Mouse (Mus musculus): Measurements from ENCODE around the gene Hivep3.

Gene Hivep3

DNA sequence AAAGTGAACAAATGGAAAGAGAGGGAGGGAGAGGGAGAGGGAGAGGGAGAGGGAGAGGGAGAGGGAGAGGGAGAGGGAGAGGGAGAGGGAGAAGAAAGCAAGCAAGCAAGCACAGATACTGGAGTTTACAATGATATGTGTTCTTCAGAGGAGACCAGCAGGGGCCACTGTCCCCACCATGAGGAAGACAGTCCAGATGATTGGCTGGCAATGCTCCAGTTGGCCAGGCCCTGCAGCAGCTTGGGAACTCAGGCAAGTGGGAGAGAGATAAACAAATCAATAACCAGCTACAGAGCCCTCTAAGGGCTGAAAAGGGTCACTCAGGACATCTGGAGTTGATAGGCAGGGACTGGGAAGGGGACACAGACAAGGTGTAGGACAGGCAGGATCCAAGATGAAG, 169.7 kb downstream of the Hivep3 start:
- no peak for DNase-seq (ENCODE audit: low read depth, low spot score)

GRCm38 (mm10) chr4:119903806-119904205, 170.2 kb downstream of the Hivep3 start:
- DNase-seq (ENCODE audit: low read depth, low spot score): no peak

GRCm38 (mm10) chr4:119904296-119904695, 170.7 kb downstream of the Hivep3 start:
- no peak for DNase-seq (ENCODE audit: low read depth, low spot score)

DNA sequence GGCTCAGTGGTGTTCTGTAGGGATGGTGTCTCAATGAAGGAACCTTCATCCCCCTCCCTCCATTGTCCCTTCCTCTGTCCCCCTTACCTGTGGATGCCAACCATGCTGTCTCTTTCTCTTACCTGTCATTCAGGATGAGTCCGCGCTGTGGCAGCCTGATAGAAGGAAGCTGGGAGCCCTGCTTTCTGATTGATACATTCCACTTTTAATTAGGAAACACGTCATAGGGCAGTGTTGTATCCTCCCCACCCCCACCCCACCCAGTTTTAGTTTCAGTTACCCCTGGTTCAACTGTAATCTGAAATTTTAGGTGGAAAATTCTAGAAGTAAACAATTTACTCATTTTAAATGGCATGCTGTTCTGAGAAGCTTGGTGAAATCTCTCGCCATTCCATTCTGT, 173.5 kb downstream of the Hivep3 start:
- no peak for DNase-seq (ENCODE audit: low read depth, low spot score)

DNA sequence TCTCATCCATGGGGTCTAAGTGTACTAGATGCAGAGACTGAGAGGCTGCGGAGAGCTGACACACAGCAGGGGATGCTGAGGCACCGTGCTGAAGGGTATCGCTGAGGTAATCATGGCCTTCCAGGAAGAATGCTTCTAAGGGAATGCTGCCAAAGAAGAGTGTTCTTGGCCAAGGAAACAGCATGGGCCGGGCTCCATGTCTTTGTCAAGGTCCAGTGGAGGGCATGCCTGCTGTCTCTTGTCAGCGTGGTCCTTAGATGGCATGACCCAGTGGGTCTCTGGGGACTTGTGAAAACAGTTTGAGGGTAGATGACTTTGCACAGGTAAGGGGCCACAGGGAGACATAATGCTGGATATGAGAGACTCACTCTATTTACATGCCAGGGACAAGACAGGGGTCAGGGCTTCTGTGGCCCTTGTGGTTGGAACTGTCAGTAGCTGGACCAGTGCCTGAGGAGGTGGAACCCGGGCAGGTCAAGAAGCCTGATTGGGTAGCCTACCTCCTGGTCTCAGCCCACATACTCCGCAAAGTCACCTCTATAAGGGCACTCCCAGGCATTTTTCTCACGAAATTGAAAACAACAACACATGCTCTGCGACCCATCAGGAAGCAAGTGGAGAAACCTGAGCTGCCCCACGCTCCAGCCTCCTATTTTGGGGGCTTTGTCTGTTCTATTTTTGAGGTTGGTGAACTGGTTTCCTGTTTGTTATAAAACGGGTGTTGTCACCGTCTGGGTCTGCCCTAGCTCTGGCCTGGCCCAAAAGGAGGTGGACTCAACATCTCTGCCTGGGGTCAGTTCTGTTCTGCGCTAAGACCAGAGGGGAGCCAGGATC, 177.7 kb downstream of the Hivep3 start:
- no peak for DNase-seq (ENCODE audit: low read depth, low spot score)

- no peak for DNase-seq (ENCODE audit: low read depth, low spot score)
Measured at GRCm38 (mm10) chr4:119912216-119912615, 178.6 kb downstream of the Hivep3 start.

DNA sequence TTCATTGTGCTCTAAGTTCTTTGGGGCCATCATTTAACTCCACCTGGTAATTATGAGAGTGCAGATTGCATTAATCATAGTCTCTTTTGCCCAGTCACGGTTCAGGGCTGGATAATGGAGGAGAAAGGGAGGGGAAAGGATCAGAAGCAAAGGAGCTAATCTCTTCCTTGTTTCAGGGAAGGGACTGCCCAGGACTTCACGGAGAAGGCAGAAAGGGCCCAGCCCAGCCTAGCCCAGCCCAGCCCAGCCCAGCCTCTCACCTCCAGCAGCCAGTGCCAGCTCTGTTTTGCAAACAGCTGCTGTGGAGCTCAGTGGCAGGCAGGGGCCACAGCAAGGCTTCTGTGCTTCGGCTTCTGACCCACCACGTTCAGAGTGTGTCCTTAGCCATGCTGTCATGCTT, 180.6 kb downstream of the Hivep3 start:
- DNase-seq (ENCODE audit: low read depth, low spot score): no peak

GRCm38 (mm10) chr4:119915069-119915468, 181.5 kb downstream of the Hivep3 start:
- DNase-seq (ENCODE audit: low read depth, low spot score): no peak

DNA sequence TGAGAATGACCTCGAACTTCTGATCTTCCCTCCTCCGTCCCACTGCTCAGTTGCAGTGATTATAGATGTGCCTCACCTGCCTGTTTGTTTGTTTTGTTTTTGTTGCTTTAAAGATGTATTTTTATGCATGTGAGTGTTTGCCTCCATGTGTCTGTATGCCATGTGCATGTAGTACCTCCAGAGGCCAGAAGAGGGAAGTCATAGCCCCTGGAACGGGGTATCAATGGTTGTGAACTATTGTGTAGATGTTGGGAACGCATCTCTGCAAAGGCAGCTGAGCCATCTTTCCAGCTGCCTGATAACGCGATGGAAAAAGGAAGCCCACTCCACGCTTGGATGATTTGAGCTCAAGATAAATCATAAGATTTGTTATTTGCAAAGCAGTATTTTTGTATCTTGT, 183.9 kb downstream of the Hivep3 start:
- no peak for DNase-seq (ENCODE audit: low read depth, low spot score)

- DNase-seq (ENCODE audit: low read depth, low spot score): no peak
Measured at GRCm38 (mm10) chr4:119919349-119919748, 185.8 kb downstream of the Hivep3 start.

DNA sequence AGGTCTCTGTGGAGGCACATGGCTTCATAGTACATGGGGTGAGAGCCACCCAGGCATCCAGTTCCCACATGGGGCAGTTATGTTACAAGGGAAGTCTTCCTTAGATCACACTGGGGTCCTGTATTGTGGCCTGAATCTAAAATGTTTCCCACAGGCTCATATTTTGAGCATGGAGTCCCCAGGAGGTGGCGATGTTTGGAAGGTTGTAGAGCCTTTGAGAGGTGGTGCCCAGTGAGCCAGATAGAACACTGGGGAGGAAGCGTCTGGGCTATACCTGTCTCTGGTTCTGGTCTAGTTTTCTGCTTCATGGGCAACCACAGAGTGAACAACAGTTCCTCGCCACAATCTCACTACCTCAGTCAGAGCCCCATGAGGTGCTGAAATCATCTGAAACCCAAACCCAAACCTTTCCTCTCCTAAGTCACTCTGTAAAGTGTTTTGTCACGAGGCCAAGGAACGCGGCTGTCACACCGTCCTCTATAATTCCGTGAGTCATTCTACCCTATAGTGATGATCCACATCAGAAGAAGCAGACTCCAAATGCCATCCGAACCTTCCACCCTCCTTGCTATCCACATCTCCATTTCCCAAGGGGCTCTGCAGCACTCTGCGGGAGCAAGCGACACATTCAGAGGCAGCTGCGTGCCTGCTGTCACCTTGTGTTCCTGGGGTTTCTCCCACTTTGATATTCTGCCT, 187.6 kb downstream of the Hivep3 start:
- no peak for DNase-seq (ENCODE audit: low read depth, low spot score)

DNA sequence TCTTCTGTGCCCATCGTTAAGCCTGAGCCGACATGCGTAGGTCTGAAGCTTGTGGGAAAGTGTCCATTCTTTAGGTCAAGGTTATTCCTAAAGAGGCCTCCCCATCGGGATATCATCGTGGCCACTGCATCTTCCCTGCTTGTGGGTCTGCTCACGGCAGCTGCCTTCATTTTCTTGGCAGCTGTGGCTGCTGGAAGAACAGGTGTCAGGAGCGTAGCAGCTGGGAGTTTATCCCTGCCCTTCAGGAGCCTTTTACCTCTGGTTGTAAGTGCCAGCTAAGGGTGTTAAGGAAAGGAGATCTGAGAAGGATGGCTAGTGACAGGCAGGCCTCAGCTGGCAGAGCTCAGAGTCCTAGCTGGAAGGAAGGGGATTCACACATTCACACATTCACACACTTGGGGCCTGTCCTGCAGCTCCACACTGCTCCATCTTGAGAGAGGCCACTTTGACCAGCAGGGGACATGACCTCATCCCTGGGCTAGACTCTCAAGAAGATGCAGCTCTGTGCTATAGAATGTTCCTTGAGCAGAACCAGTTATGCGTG, 188.2 kb downstream of the Hivep3 start:
- DNase-seq (ENCODE audit: low read depth, low spot score): no peak

GRCm38 (mm10) chr4:119922945-119923344, 189.4 kb downstream of the Hivep3 start:
- no peak for DNase-seq (ENCODE audit: low read depth, low spot score)

- no peak for DNase-seq (ENCODE audit: low read depth, low spot score)
Measured at GRCm38 (mm10) chr4:119923410-119923809, 189.8 kb downstream of the Hivep3 start.

DNA sequence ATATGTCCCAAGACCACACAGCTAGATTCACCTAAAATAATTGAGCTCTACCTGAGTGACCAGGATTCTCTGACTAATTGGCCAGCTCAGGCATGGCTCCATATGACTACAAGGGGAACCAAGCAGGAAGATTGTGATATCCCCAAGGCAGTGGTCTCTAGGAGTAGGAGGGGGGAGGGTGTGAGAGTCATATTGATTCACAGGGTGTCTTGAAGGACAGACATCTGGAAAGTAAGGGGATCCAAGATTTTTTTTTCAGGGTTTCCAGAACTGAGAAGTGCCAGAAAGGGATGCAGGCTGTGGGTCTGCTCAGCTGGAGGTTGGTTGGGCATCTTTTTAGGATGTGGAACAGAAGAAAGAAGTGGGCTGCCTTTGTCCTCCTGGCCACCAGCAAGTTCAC, 191.5 kb downstream of the Hivep3 start:
- no peak for DNase-seq (ENCODE audit: low read depth, low spot score)

GRCm38 (mm10) chr4:119931923-119932322, 198.3 kb downstream of the Hivep3 start:
- no peak for DNase-seq (ENCODE audit: low read depth, low spot score)

GRCm38 (mm10) chr4:119932549-119933257, 199.1 kb downstream of the Hivep3 start:
- no peak for DNase-seq (ENCODE audit: low read depth, low spot score)

GRCm38 (mm10) chr4:119934901-119935300, 201.3 kb downstream of the Hivep3 start:
- DNase-seq (ENCODE audit: low read depth, low spot score): no peak

DNA sequence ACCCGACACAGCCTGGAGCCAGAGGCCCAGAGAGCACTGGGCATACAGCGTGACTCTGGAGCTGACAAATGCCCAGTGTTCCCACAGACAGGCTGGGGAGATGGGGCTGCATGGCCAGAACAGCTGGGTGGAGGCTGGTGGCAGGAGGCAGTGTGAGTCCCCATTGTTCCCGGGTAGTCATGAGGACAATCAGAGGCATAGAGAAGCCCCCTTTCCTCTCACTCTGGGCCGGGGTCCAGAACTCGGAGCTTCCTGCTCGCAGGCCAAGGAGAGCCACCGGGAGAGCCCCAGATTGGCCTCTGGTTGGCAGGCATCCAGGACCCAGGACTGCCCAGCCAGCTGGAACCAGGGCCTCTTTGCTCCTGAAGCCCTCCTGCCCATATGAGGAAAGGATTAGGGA, 204.3 kb downstream of the Hivep3 start:
- no peak for DNase-seq (ENCODE audit: low read depth, low spot score)

DNA sequence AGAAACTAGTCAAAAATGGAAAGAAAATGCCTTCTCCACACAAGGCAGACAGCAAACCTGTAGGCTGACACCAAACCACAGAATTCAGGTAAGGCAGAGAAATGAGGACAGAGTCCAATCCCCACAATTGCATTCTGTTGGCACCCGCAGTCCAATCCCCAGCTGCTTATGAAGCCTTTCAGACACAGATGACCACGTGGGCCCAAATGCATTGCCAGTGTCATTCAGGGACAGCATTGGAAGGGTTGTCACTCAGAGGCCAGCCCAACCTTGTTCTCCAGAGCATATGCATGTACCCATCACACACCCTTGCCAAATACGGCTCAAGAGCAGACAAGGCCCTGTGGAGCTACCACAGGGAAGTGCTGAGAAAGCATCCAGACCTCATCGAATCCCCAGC, 204.9 kb downstream of the Hivep3 start:
- DNase-seq (ENCODE audit: low read depth, low spot score): no peak

DNA sequence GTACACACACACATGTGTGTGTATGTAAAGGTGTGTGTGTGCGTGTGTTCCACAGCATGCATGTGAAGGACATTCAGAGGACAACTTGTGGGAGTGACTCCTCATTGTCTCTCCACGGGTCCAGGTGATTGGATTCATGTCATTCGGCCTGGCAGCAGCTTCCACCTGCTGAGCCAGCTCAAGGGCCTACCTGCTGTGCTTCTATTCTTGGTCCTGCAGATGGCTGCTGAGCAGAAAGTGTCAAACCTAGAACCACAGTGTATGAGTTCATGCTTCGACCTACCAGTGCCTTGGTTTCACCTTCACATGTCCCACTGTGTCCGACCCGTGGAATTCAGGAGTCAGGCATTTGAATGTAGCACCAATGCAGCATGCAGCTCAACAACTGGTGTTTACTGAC, 206.2 kb downstream of the Hivep3 start:
- DNase-seq (ENCODE audit: low read depth, low spot score): no peak

DNA sequence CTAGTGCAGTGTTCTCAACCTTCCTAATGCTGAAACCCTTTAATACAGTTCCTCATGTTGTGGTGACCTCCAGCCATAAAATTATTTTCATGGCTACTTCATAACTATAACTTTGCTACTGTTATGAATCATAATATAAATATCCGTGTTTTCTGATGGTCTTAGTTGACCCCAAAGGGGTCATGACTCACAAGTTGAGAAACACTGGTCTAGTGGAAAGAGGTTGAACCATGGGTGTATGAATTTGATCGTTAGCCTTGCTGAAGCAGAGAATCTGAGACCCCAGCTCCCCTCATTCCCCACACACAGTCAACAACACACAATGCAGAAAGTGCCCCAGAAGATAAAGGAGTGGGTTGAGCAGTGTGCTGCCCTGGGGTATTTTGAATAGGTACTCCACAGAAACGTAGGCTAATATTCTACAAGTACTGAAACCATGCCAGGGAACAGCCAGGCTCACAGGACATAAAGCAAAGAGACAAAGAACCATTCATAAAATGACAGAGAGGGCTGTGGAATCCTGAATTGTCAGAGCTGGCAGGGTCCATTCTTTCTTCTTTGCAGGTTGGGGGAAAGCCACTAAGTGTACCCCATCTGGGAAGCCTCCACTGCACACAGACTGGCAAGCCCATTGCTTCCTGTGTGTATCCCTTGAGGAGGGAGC, 212.8 kb downstream of the Hivep3 start:
- DNase-seq (ENCODE audit: low read depth, low spot score): no peak

Data from retina, adult 2 months (tissue).